ENCODE assay signal across 8 mouse cellular contexts in genomic region chr7:27258205-27258899, GRCm38 (mm10). TPM values are rescaled to one million over a fixed set of nuclear protein-coding genes. Genes with fewer than 3 reads are reported as not detected.
DNase-seq lines count a peak whose midpoint lies in the region; ATAC-seq and TF ChIP-seq lines count a peak whose summit lies in the region.

TSS of gene Numbl (plus strand) at chr7:27258433.

- H3K9me3 ChIP-seq in forebrain, embryonic 10.5 days, result no peaks in the 10 kb centered on the region
- H3K9me3 ChIP-seq in heart, embryonic 15.5 days (replicated peaks), result no peaks in the 10 kb centered on the region
- H3K9me3 ChIP-seq in liver, embryonic 14.5 days (ENCODE audit: control insufficient read depth, low read length), result no peaks in the 10 kb centered on the region
- no peaks in the 10 kb centered on the region for H3K9me3 ChIP-seq in neural tube, embryonic 11.5 days (ENCODE audit: control insufficient read depth, low read length)
- no peaks in the 10 kb centered on the region for H3K9me3 ChIP-seq in stomach, postnatal 0 days (ENCODE audit: control insufficient read depth, low read length)

- ATAC-seq in CD4-positive, CD25-positive, alpha-beta regulatory T cell, adult 4 months, result peak; percentile 84
- peak; percentile 87 for ATAC-seq in heart, embryonic 15.5 days (replicated peaks; ENCODE audit: insufficient number of reproducible peaks, insufficient read depth, low FRiP score, low read depth)
- peak; percentile 89 for ATAC-seq in liver, embryonic 14.5 days (ENCODE audit: insufficient read depth)
- peak; percentile 78 for ATAC-seq in neural tube, embryonic 11.5 days (ENCODE audit: insufficient read depth, low FRiP score, low TSS enrichment)
- ATAC-seq in stomach, postnatal 0 days (ENCODE audit: low FRiP score, low TSS enrichment), result peak; percentile 86

- H3K4me2 ChIP-seq in heart, embryonic 15.5 days, result peak within 1 kb of the TSS; percentile 95
- H3K4me2 ChIP-seq in liver, embryonic 14.5 days (ENCODE audit: low read depth), result peak within 1 kb of the TSS; percentile 99
- peak within 1 kb of the TSS; percentile 75 for H3K4me2 ChIP-seq in neural tube, embryonic 11.5 days (ENCODE audit: low read depth)
- peak within 1 kb of the TSS; percentile 72 for H3K4me2 ChIP-seq in stomach, postnatal 0 days (replicated peaks; ENCODE audit: low read depth)

- H3K4me1 ChIP-seq in forebrain, embryonic 10.5 days, result peaks cover 65% of the 10 kb centered on the region
- peaks cover 28% of the 10 kb centered on the region for H3K4me1 ChIP-seq in heart, embryonic 15.5 days (replicated peaks)
- H3K4me1 ChIP-seq in liver, embryonic 14.5 days (replicated peaks; ENCODE audit: control insufficient read depth in 2 of 2, insufficient read depth in 2 of 2, low read length in 1 of 2), result peaks cover 0 to 8% of the 10 kb centered on the region in 2 experiments; a peak in 2 of 4 replicates
- peaks cover 19% of the 10 kb centered on the region for H3K4me1 ChIP-seq in neural tube, embryonic 11.5 days (ENCODE audit: control insufficient read depth, insufficient read depth, low read length)
- H3K4me1 ChIP-seq in stomach, postnatal 0 days (replicated peaks; ENCODE audit: control insufficient read depth, insufficient read depth), result 0 out of 2 replicates have a peak, but pooled peaks cover 2% of the 10 kb centered on the region

- DNase-seq in c-Kit-negative CD71-positive TER-119-positive erythroid progenitor cells, embryonic 14.5 days (ENCODE audit: low read depth, low spot score), result peak; percentile 95
- DNase-seq in forebrain, embryonic 10.5 days (ENCODE audit: extremely low spot score, low spot score), result peak; percentile 96
- peak; percentile 97 to 99 for DNase-seq in kidney, postnatal 25 days
- peak; percentile 89 to 93 (median 91) for DNase-seq in liver, embryonic 14.5 days (ENCODE audit: low read depth in 3 of 3, low spot score in 3 of 3)
- peak; percentile 97 for DNase-seq in neural tube, embryonic 11.5 days (ENCODE audit: low spot score)
- DNase-seq in stomach, postnatal 0 days (ENCODE audit: low spot score), result peak; percentile 98

- peaks cover 13% of the 10 kb centered on the region; the same call in 1 of the 2 replicates for H3K27me3 ChIP-seq in forebrain, embryonic 10.5 days (ENCODE audit: poor library complexity, severe bottlenecking)
- H3K27me3 ChIP-seq in heart, embryonic 15.5 days, result no peaks in the 10 kb centered on the region
- no peaks in the 10 kb centered on the region for H3K27me3 ChIP-seq in liver, embryonic 14.5 days (ENCODE audit: control insufficient read depth, insufficient read depth, low read length)
- H3K27me3 ChIP-seq in neural tube, embryonic 11.5 days (ENCODE audit: control insufficient read depth, insufficient read depth, low read length), result no peaks in the 10 kb centered on the region
- no peaks in the 10 kb centered on the region for H3K27me3 ChIP-seq in stomach, postnatal 0 days (ENCODE audit: control insufficient read depth, insufficient read depth, low read length)

- peak within 1 kb of the TSS; percentile 87 for H3K9ac ChIP-seq in heart, embryonic 15.5 days
- H3K9ac ChIP-seq in liver, embryonic 14.5 days (replicated peaks), result peak within 1 kb of the TSS; percentile 68
- H3K9ac ChIP-seq in neural tube, embryonic 11.5 days (ENCODE audit: low read length), result peak within 1 kb of the TSS; percentile 88
- H3K9ac ChIP-seq in stomach, postnatal 0 days (ENCODE audit: low read length), result peak within 1 kb of the TSS; percentile 92

- peaks cover 23% of the 10 kb centered on the region for H3K36me3 ChIP-seq in forebrain, embryonic 10.5 days (replicated peaks)
- no peaks in the 10 kb centered on the region for H3K36me3 ChIP-seq in heart, embryonic 15.5 days
- H3K36me3 ChIP-seq in liver, embryonic 14.5 days (replicated peaks; ENCODE audit: control insufficient read depth, insufficient read depth, low read depth), result no peaks in the 10 kb centered on the region
- H3K36me3 ChIP-seq in neural tube, embryonic 11.5 days (ENCODE audit: control insufficient read depth, insufficient read depth, low read length), result no peaks in the 10 kb centered on the region; the same call in 1 of the 2 replicates
- H3K36me3 ChIP-seq in stomach, postnatal 0 days (ENCODE audit: control insufficient read depth, insufficient read depth, low read length), result 0 out of 2 replicates have a peak, but pooled peaks cover 2% of the 10 kb centered on the region

- WGBS in forebrain, embryonic 10.5 days, result under 1% methylated on average over 44 of the region's 47 CpGs
- under 1% methylated on average over 46 of the region's 47 CpGs for whole genome bisulfite sequencing in heart, embryonic 15.5 days
- WGBS in liver, embryonic 14.5 days (ENCODE audit: insufficient replicate concordance), result under 1% methylated on average over 46 of the region's 47 CpGs
- WGBS in neural tube, embryonic 11.5 days, result under 1% methylated on average over 41 of the region's 47 CpGs
- under 1% methylated on average over 39 of the region's 47 CpGs for WGBS in stomach, postnatal 0 days

- H3K27ac ChIP-seq in forebrain, embryonic 10.5 days, result peak within 1 kb of the TSS; percentile 94
- H3K27ac ChIP-seq in heart, embryonic 15.5 days, result peak within 1 kb of the TSS; percentile 84
- peak within 1 kb of the TSS; percentile 58 for H3K27ac ChIP-seq in liver, embryonic 14.5 days
- peak within 1 kb of the TSS; percentile 82 for H3K27ac ChIP-seq in neural tube, embryonic 11.5 days (ENCODE audit: low read depth, low read length)
- peak within 1 kb of the TSS; percentile 87 for H3K27ac ChIP-seq in stomach, postnatal 0 days (replicated peaks)

- no peak for TF ChIP-seq EP300 in liver, embryonic 14.5 days (IDR thresholded peaks at IDR 0.05; ENCODE audit: low read depth)
- no peak for TF ChIP-seq EP300 in stomach, postnatal 0 days (optimal IDR thresholded peaks at IDR 0.05)

- TF ChIP-seq CTCF in liver, embryonic 14.5 days (IDR thresholded peaks at IDR 0.05; ENCODE audit: low read depth), result no peak
- TF ChIP-seq CTCF in stomach, postnatal 0 days (IDR thresholded peaks at IDR 0.05; ENCODE audit: low read depth), result no peak

- H3K4me3 ChIP-seq in forebrain, embryonic 10.5 days, result peak within 1 kb of the TSS; percentile 92
- peak within 1 kb of the TSS; percentile 83 for H3K4me3 ChIP-seq in heart, embryonic 15.5 days
- H3K4me3 ChIP-seq in liver, embryonic 14.5 days (ENCODE audit: insufficient read depth in 1 of 2, low read depth in 2 of 2, low read length in 2 of 2), result peak within 1 kb of the TSS; percentile 68 to 77
- peak within 1 kb of the TSS; percentile 91 for H3K4me3 ChIP-seq in neural tube, embryonic 11.5 days (ENCODE audit: low read depth, low read length)
- H3K4me3 ChIP-seq in stomach, postnatal 0 days (ENCODE audit: low read depth, low read length), result peak within 1 kb of the TSS; percentile 81

RNA-seq across cellular contexts. Expression of gene Numbl, which starts in this region (rescaled TPM):
- polyA plus RNA-seq in CD4-positive, CD25-positive, alpha-beta regulatory T cell, adult 4 months (2017; shearing (Covaris generic)), result under 1 TPM; 0.11 to 0.25 TPM
- polyA plus RNA-seq in forebrain, embryonic 10.5 days (2016; fragmentation: Nextera tagmentation; extraction: Ambion mirVana), result 13.6 and 15.6 TPM in 2 replicates
- 9.2 and 13.8 TPM in 2 replicates for polyA plus RNA-seq in heart, embryonic 15.5 days (2015; fragmentation: Nextera tagmentation; extraction: Ambion mirVana)
- polyA plus RNA-seq in liver, embryonic 14.5 days (2012; rRNA removed), result 1.9 and 2.1 TPM in 2 replicates
- polyA plus RNA-seq in liver, embryonic 14.5 days (2014; fragmentation: Nextera tagmentation; extraction: Ambion mirVana), result 0.72 and 0.83 TPM in 2 replicates
- polyA plus RNA-seq in neural tube, embryonic 11.5 days (2014; fragmentation: Nextera tagmentation; extraction: Ambion mirVana), result 21.6 and 21.7 TPM in 2 replicates
- 12.8 and 14.6 TPM in 2 replicates for polyA plus RNA-seq in stomach, postnatal 0 days (2015; fragmentation: Nextera tagmentation; extraction: Ambion mirVana)

Comparison
In these comparisons a context has a peak if more than half of its experiments do, and no peak if none do; other contexts are left out.
1. Peak in every context shown above with its lines: DNase-seq, ATAC-seq, H3K4me3 ChIP-seq and H3K27ac ChIP-seq.
2. Peak in ATAC-seq in CD4-positive, CD25-positive, alpha-beta regulatory T cell, adult 4 months; RNA of the gene not detected or under 1 TPM.